Mouse (Mus musculus): Measurements from ENCODE around the gene Cdk5r2. TPM values are rescaled to one million over a fixed set of nuclear protein-coding genes. Genes with fewer than 3 reads are reported as not detected.
"Not testable (repeated sequence)": the region's sequence is repeated elsewhere in the genome, so short reads cannot be mapped to it uniquely, and the experiment has no call there.

Cdk5r2 gene
- 2.1 and 2.4 TPM in 2 replicates for polyA plus RNA-seq (2015; fragmentation: Nextera tagmentation; extraction: Ambion mirVana)

GRCm38 (mm10) chr1:74854306-74855056 is at the start of gene Cdk5r2:
Gene Cdk5r2, plus strand, starts transcription at chr1:74854934.
- peak within 1 kb of the TSS; percentile 82 for H3K9ac ChIP-seq (replicated peaks)
- H3K4me2 ChIP-seq (replicated peaks): peak within 1 kb of the TSS; percentile 89
- H3K36me3 ChIP-seq: no peaks in the 10 kb centered on the region
- 3% methylated on average over 38 of the region's 39 CpGs for WGBS
- ATAC-seq (replicated peaks): peak; percentile 94
- H3K4me1 ChIP-seq: peaks cover 57% of the 10 kb centered on the region
- H3K4me3 ChIP-seq: peak within 1 kb of the TSS; percentile 76
- H3K27ac ChIP-seq (replicated peaks): peak within 1 kb of the TSS; percentile 70
- H3K9me3 ChIP-seq: no peaks in the 10 kb centered on the region
- peaks cover 33% of the 10 kb centered on the region for H3K27me3 ChIP-seq

GRCm38 (mm10) chr1:74805340-74805835 is 49.3 kb upstream of the Cdk5r2 start:
- WGBS: 19% methylated on average over 4 of the region's 4 CpGs
- ATAC-seq (replicated peaks): no peak
- Histone ChIP-seq H3K4me1 (peaks cover 42% of the 10 kb centered on the region), H3K27ac (replicated peaks) (no peak overlapping the region), H3K27me3 (peaks cover 93% of the 10 kb centered on the region), H3K4me2 (replicated peaks) (no peak overlapping the region), H3K36me3 (no peaks in the 10 kb centered on the region), H3K9ac (replicated peaks) (no peak overlapping the region), H3K9me3 (no peaks in the 10 kb centered on the region), H3K4me3 (no peak overlapping the region)

DNA sequence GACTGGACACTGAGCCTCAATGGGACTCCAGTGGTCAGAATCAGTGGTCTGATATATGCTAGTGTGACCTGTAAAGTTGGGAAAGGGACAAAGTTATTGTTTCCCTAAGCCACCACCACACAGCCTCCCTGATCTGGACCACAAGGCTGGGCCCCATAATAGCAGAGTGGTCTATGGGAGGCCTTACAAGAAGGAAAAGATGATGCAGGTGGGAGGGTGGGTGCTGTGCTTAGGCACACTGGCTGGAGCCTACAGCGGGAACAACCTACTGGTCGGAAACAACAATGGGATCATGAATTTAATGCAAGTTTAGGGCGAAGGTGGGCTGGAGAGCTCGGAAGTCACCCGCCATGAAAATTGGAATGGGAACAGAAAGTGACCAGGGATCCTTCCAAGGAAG is 48.9 kb upstream of the Cdk5r2 start:
- no peaks in the 10 kb centered on the region for H3K36me3 ChIP-seq
- no peak for ATAC-seq (replicated peaks)
- no peak overlapping the region for H3K4me2 ChIP-seq (replicated peaks)
- peaks cover 38% of the 10 kb centered on the region for H3K4me1 ChIP-seq
- 13% methylated on average over 5 of the region's 5 CpGs for WGBS
- no peak overlapping the region for H3K9ac ChIP-seq (replicated peaks)
- no peak overlapping the region for H3K27ac ChIP-seq (replicated peaks)
- H3K9me3 ChIP-seq: no peaks in the 10 kb centered on the region
- H3K27me3 ChIP-seq: peaks cover 88% of the 10 kb centered on the region
- no peak overlapping the region for H3K4me3 ChIP-seq

DNA sequence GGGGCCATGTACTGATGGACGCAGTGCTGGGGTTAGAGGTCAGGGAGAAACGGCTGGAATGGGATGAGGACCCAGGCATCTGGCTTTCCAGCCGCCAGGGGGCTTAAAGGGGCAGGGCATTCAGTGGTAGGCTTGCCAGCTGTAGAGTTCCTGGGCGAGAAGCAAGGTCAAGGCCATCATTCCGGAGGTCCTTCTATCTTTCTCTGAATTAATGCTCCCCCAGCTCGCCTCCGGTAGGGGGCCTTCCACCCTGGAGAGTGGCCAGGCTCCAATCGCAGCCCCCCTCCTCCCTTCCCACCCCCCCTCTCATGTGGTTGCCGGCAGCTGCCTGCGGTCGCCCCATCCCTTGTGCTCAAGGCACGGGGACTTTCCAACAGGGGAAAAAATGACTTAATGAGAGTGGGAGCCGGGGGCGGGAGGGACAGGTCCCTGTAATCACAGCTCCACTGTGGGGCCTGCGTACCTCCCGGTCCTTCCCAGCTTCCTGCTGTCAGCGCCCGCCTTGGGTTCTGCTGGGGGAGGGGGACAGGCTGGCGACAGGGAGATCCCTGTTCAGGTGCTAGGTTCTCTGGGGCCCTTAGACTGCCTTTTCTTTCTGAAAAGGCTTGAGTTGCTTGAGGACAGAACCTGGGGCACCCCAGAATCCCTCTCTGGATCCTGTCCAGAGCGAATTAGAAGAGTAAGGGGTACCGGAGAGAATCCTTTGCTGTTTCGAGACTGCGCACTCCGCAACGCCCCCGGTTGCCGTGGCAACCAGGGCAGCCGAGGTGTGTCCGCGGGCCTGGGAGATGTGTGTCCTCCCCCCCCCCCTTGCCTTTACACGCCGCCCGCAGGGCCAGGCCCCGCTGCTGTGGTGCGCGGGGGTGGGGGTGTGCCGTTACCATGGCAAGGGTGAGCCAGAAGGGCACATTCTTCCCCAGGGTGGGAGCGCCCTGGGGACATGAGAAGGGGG is 48.1 kb upstream of the Cdk5r2 start:
- peak overlapping the region; percentile 57 for H3K4me2 ChIP-seq (replicated peaks)
- H3K4me1 ChIP-seq: peaks cover 35% of the 10 kb centered on the region
- H3K27me3 ChIP-seq: peaks cover 83% of the 10 kb centered on the region
- H3K4me3 ChIP-seq: peak overlapping the region; percentile 35
- H3K27ac ChIP-seq (replicated peaks): no peak overlapping the region
- ATAC-seq (replicated peaks): peak; percentile 45
- H3K9me3 ChIP-seq: no peaks in the 10 kb centered on the region
- no peaks in the 10 kb centered on the region for H3K36me3 ChIP-seq
- peak overlapping the region; percentile 43 for H3K9ac ChIP-seq (replicated peaks)
- under 1% methylated on average over 37 of the region's 38 CpGs for WGBS

DNA sequence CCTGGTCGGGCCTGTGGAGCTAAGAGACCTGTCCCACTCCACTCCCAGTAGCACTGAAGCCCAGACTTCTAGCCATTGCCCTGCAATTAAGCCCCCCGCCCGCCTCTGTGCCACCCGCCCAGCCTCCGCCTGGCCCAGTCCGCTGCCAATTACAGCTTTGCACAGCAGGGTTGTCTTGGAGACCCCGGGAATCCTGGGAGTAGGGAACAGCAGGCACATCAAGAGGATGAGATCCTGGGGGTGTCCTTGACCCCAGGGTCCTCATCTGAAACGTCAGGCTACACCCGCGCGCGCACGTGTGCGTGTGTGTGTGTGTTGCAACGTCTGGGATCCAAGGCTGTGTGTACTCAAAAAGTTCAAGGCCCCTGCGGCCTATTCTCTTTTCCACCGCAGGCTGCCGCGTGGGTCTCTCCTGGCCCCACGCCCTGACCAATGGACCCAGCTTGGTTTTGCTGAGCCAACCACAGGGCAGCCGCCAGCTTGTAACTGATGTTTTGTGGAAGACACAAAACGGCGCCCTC is 47.1 kb upstream of the Cdk5r2 start:
- 3% methylated on average over 23 of the region's 23 CpGs for WGBS
- Histone ChIP-seq H3K4me1 (peaks cover 34% of the 10 kb centered on the region), H3K27ac (replicated peaks) (no peak overlapping the region), H3K9ac (replicated peaks) (no peak overlapping the region), H3K4me3 (peak overlapping the region; percentile 35; the same call in 1 of the 2 replicates), H3K27me3 (peaks cover 77% of the 10 kb centered on the region), H3K4me2 (replicated peaks) (peak overlapping the region; percentile 57), H3K36me3 (no peaks in the 10 kb centered on the region), H3K9me3 (no peaks in the 10 kb centered on the region)
- ATAC-seq (replicated peaks): peak; percentile 24; the same call in 1 of the 2 replicates

DNA sequence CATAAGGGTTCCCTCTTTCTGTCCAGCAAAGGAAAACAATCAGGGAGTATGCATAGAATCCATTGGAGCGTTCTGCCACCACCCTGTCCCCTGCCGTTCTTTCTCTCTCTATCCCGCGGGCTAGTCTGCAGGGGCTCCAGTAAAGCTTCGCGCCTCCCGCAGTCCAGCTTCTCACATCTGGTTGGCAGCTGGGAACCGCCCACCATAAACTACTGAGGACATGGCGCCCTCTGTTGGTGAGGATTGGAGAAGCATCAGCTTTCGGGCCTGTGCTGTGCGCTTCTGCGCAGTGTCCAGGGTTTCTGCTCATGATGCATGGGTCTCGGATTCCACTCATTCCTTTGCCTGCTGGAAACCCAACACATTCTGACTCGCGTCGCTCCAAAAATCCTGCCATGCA is 46.7 kb upstream of the Cdk5r2 start:
- Histone ChIP-seq H3K27me3 (peaks cover 73% of the 10 kb centered on the region), H3K27ac (replicated peaks) (no peak overlapping the region)

DNA sequence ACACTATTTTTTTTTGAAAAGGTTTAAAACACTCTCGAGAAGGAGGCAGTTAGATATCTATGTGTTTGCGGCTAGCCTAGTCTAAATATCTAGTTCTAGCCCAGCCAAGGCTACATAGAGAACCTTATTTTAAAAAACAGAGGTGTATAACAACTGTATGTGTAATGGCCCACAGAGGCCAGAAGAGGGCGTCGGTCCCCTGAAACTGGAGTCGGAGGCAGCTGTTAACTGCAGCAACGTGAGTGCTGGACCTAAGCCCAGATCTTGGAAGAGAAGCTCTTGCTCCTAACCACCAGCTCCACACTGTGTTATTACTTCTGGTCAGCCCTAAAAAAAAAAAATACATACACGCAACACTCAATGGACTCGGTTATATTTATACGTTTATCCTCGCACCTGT is 45.7 kb upstream of the Cdk5r2 start:
- Histone ChIP-seq H3K36me3 (no peaks in the 10 kb centered on the region), H3K27me3 (peaks cover 64% of the 10 kb centered on the region), H3K4me1 (peaks cover 20% of the 10 kb centered on the region), H3K9me3 (no peaks in the 10 kb centered on the region), H3K27ac (replicated peaks) (no peak overlapping the region), H3K9ac (replicated peaks) (no peak overlapping the region), H3K4me2 (replicated peaks) (no peak overlapping the region), H3K4me3 (no peak overlapping the region)
- ATAC-seq (replicated peaks): no peak
- 57% methylated on average over 10 of the region's 10 CpGs for WGBS

More for the DNA sequence above, 46.7 kb upstream of the Cdk5r2 start:
- Histone ChIP-seq H3K4me1 (peaks cover 29% of the 10 kb centered on the region), H3K9ac (replicated peaks) (no peak overlapping the region), H3K4me2 (replicated peaks) (peak overlapping the region; percentile 57), H3K9me3 (no peaks in the 10 kb centered on the region), H3K36me3 (no peaks in the 10 kb centered on the region), H3K4me3 (peak overlapping the region; percentile 3; the same call in 1 of the 2 replicates)
- under 1% methylated on average over 16 of the region's 16 CpGs for WGBS
- peak; percentile 62 for ATAC-seq (replicated peaks)

DNA sequence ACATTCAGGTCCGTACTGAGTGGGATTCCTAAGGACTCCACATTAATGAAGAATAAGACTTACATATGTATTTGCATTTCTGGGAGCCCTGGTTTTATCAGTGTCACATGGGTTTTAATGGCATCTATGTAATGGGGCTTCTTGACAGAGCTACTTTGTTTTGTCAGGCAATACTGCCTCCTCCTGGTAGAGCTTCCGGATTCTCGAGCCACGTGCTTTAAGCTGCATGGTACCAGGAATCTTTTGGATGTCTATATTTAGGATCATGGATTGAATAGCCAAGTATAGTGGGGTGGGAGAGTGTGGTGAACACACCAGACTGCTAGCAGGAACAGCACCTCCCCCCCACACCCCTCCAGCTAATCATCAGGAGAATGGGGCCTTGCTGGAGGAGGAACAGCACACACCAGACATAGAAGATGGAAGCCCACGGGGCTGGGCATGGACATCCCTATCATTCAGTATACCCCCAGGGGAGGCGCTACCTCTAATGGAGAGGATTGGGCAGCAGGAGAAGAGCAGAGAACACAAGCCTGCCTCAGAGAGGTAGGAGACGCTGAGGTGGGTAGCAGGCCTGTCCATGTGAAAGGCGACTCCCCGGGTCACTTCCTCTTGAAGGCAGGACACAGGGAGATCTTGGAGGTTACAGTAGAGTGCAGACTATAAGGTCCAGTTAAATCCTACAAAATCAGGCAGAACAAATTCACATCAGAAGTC is 39.6 kb upstream of the Cdk5r2 start:
- no peaks in the 10 kb centered on the region for H3K9me3 ChIP-seq
- WGBS: 75% methylated on average over 9 of the region's 9 CpGs
- no peak overlapping the region for H3K4me3 ChIP-seq
- H3K9ac ChIP-seq (replicated peaks): no peak overlapping the region
- ATAC-seq (replicated peaks): no peak
- H3K4me2 ChIP-seq (replicated peaks): no peak overlapping the region
- H3K36me3 ChIP-seq: no peaks in the 10 kb centered on the region
- H3K27ac ChIP-seq (replicated peaks): no peak overlapping the region
- H3K4me1 ChIP-seq: peaks cover 9% of the 10 kb centered on the region; the same call in 1 of the 2 replicates
- H3K27me3 ChIP-seq: peaks cover 5% of the 10 kb centered on the region; the same call in 1 of the 2 replicates

- H3K4me1 ChIP-seq; ATAC-seq (replicated peaks); H3K27me3 ChIP-seq; H3K4me3 ChIP-seq; H3K9me3 ChIP-seq; H3K36me3 ChIP-seq; H3K27ac ChIP-seq (replicated peaks); H3K9ac ChIP-seq (replicated peaks); H3K4me2 ChIP-seq (replicated peaks): not testable (repeated sequence)
- WGBS: 90% methylated on average over 6 of the region's 6 CpGs
These were observed 38.8 kb upstream of the Cdk5r2 start for GRCm38 (mm10) chr1:74815965-74816364.

DNA sequence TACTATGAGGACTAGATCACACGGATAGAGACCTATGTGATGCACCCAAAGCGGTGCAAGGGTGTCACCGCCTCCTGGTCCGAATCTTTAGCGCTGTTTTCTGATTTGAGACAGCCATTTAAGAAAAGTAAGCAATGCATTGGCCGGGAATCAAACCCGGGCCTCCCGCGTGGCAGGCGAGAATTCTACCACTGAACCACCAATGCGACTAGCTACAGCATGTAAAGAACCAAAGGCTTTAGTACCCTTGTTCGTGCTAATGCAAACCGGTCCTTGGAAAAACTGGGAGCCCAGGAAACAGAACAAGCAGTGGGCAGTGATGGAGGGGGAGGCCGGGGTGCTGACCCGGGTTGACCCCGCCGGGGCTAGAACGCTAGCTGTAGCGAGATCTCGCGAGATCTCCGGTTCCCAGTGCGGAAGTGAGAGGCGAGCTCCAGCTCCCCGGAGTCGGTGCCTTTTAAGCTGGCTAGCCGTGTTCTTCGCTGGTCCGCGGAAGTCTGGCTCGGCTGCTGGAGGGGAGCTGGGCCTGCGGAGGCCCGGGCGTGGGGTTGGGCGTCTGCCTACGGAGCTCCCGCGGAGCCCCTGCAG is 38.0 kb upstream of the Cdk5r2 start:
- Histone ChIP-seq H3K36me3 (no peaks in the 10 kb centered on the region), H3K27me3 (peaks cover 5% of the 10 kb centered on the region; the same call in 1 of the 2 replicates), H3K27ac (replicated peaks) (peak overlapping the region; percentile 91), H3K4me2 (replicated peaks) (peak overlapping the region; percentile 58), H3K4me1 (peaks cover 9% of the 10 kb centered on the region; the same call in 1 of the 2 replicates), H3K9ac (replicated peaks) (peak overlapping the region; percentile 88), H3K9me3 (no peaks in the 10 kb centered on the region), H3K4me3 (peak overlapping the region; percentile 75)
- ATAC-seq (replicated peaks): peak; percentile 84
- WGBS: 4% methylated on average over 38 of the region's 38 CpGs

- H3K4me1 ChIP-seq: peaks cover 9% of the 10 kb centered on the region; the same call in 1 of the 2 replicates
- peak overlapping the region; percentile 88 for H3K9ac ChIP-seq (replicated peaks)
- no peaks in the 10 kb centered on the region for H3K9me3 ChIP-seq
- H3K27me3 ChIP-seq: peaks cover 5% of the 10 kb centered on the region; the same call in 1 of the 2 replicates
- WGBS: 14% methylated on average over 14 of the region's 14 CpGs
- ATAC-seq (replicated peaks): no peak; the same call in 1 of the 2 replicates
- H3K4me3 ChIP-seq: peak overlapping the region; percentile 75
- peak overlapping the region; percentile 91 for H3K27ac ChIP-seq (replicated peaks)
- no peaks in the 10 kb centered on the region for H3K36me3 ChIP-seq
- H3K4me2 ChIP-seq (replicated peaks): peak overlapping the region; percentile 58
These were observed 37.5 kb upstream of the Cdk5r2 start for GRCm38 (mm10) chr1:74817219-74817618.
